Mouse (Mus musculus) midbrain, embryonic 16.5 days (tissue): Measurements from ENCODE around the gene Gm6408. TPM values are rescaled to one million over a fixed set of nuclear protein-coding genes. Genes with fewer than 3 reads are reported as not detected.
"Not testable (repeated sequence)": the region's sequence is repeated elsewhere in the genome, so short reads cannot be mapped to it uniquely, and the experiment has no call there.

Experiments
- ATAC-seq: fragments of 200-750 bp; cut with Nextera tagmentation; 2 replicates; pipeline ENCODE4 v1.8.0; 2017; ENCODE audit warnings: moderate TSS enrichment
- H3K27ac ChIP-seq: fragments of 300-500 bp; sonication (generic); 2 replicates; pipeline ENCODE4 v1.5.1; 2014; ENCODE audit warnings: mild to moderate bottlenecking, low read length, mixed read lengths
- H3K27me3 ChIP-seq: fragments of 300-500 bp; sonication (generic); 2 replicates; pipeline ENCODE4 v1.6.1; 2014; ENCODE audit warnings: low read depth, low read length, mixed read lengths; ENCODE audit not compliant: control insufficient read depth, insufficient read depth
- H3K36me3 ChIP-seq: fragments of 300-500 bp; sonication (generic); 2 replicates; pipeline ENCODE4 v1.6.1; 2014; ENCODE audit warnings: mild to moderate bottlenecking, low read length, moderate library complexity, mixed read lengths; ENCODE audit not compliant: control insufficient read depth, insufficient read depth
- H3K4me1 ChIP-seq: fragments of 300-500 bp; sonication (generic); 2 replicates; pipeline ENCODE4 v1.6.1; 2014; ENCODE audit warnings: mild to moderate bottlenecking, low read length, mixed read lengths; ENCODE audit not compliant: control insufficient read depth, insufficient read depth
- H3K4me2 ChIP-seq: fragments of 300-500 bp; sonication (generic); 2 replicates; pipeline ENCODE4 v1.6.1; 2014; ENCODE audit warnings: mild to moderate bottlenecking, low read length, mixed read lengths
- H3K4me3 ChIP-seq: fragments of 300-500 bp; sonication (generic); 2 replicates; pipeline ENCODE4 v1.5.1; 2014; ENCODE audit warnings: low read depth, mild to moderate bottlenecking, low read length, moderate library complexity, mixed read lengths
- H3K9ac ChIP-seq: fragments of 300-500 bp; sonication (generic); 2 replicates; pipeline ENCODE4 v1.6.1; 2014; ENCODE audit warnings: low read depth, low read length, mixed read lengths
- H3K9me3 ChIP-seq: fragments of 300-500 bp; sonication (generic); replicated peaks from 2 replicates; pipeline ENCODE4 v1.6.1; 2014; ENCODE audit warnings: mild to moderate bottlenecking, low read length, mixed read lengths; ENCODE audit not compliant: control insufficient read depth, poor library complexity, severe bottlenecking
- WGBS: fragments of 180-500 bp; shearing (Covaris S2); extraction: QIAGEN DNeasy Blood & Tissue Kit; methylation state at CpG from one replicate; pipeline ENCODE4 v1.1.7; 2014; 5-methylcytosine and 5-hydroxymethylcytosine counted together
- polyA plus RNA-seq: library from polyadenylated mRNA; unstranded; fragments of >200 nt; fragmentation: Nextera tagmentation; extraction: Ambion mirVana; gene quantifications from 2 replicates; pipeline ENCODE4 v1.2.1, GENCODE M21; 2015

Gene Gm6408
- polyA plus RNA-seq, 1 experiment from 2014 or later: not detected

- not testable (repeated sequence) for H3K36me3 ChIP-seq, H3K27ac ChIP-seq, ATAC-seq, H3K9ac ChIP-seq, H3K4me2 ChIP-seq, H3K27me3 ChIP-seq, H3K4me3 ChIP-seq, H3K4me1 ChIP-seq, H3K9me3 ChIP-seq
- WGBS: no CpG with 5 or more reads among the region's 5 CpGs
Measured at GRCm38 (mm10) chr5:146502099-146502498, 20.3 kb downstream of the Gm6408 start, which contains the start of gene 4930449I24Rik. Gene 4930449I24Rik (plus strand): TSS chr5:146502399.

- H3K27me3 ChIP-seq, H3K4me1 ChIP-seq, H3K9me3 ChIP-seq, H3K27ac ChIP-seq, H3K9ac ChIP-seq, H3K4me3 ChIP-seq, H3K36me3 ChIP-seq, H3K4me2 ChIP-seq, ATAC-seq: not testable (repeated sequence)
- no CpG with 5 or more reads among the region's 5 CpGs for WGBS
Measured at GRCm38 (mm10) chr5:146513823-146514222, 32.1 kb downstream of the Gm6408 start, which contains the start of gene Gm3402. Gene Gm3402 (plus strand): TSS chr5:146514123.

- ATAC-seq, H3K36me3 ChIP-seq, H3K4me3 ChIP-seq, H3K4me2 ChIP-seq, H3K9me3 ChIP-seq, H3K27me3 ChIP-seq, H3K27ac ChIP-seq, H3K9ac ChIP-seq, H3K4me1 ChIP-seq: not testable (repeated sequence)
- 88% methylated on average over 1 of the region's 3 CpGs for WGBS
Measured at GRCm38 (mm10) chr5:146525501-146525900, 43.7 kb downstream of the Gm6408 start, which contains the start of gene Gm3404. Gene Gm3404 (plus strand): TSS chr5:146525801.

Other genes starting within 250 kb of the Gm6408 start
- gene Wasf3, start 97.0 kb upstream of the Gm6408 start, polyA plus RNA-seq: 21.0 and 21.4 TPM in 2 replicates
- gene Gm6370, start 9.4 kb downstream of the Gm6408 start, polyA plus RNA-seq: not detected in 2 replicates
- not detected in 2 replicates for gene 4930449I24Rik, start 20.4 kb downstream of the Gm6408 start, polyA plus RNA-seq
- not detected in 2 replicates for gene Gm3402, start 32.2 kb downstream of the Gm6408 start, polyA plus RNA-seq
- not detected in 2 replicates for gene Gm3404, start 43.8 kb downstream of the Gm6408 start, polyA plus RNA-seq
- not detected in 2 replicates for gene Gm3409, start 55.7 kb downstream of the Gm6408 start, polyA plus RNA-seq
- gene Gm3415, start 74.2 kb downstream of the Gm6408 start, polyA plus RNA-seq: not detected in 2 replicates
- 32.0 and 36.8 TPM in 2 replicates for gene Gpr12, start 103.3 kb downstream of the Gm6408 start, polyA plus RNA-seq